Mouse (Mus musculus): ENCODE measurements at regions not wholly inside any gene's neighbourhood (a gene's known extent, or its start where the extent isn't known, plus 50 kb on each side); places are given as distances from the start of the nearest gene placed in this dataset.

DNA sequence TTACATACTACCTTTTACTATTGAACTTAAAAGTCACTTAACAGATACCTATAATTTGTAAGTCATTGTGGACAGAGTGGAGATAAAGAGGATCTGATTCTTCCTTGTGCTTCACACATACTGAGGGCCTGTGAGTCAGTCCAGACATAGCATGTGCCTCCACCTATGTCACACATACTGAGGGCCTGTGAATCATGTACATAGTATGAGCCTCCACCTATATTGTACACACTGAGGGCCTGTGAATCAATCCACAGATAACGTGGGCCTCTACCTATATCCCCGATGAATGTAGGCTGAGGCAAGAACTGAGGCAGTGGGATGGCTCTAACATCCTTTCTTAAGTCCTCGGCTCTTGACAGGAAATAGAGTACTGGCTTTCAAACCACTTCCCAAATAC is 505.2 kb upstream of the Camk1g start:
- Histone ChIP-seq H3K36me3 (replicated peaks) (no peaks in the 10 kb centered on the region), H3K27me3 (ENCODE audit: insufficient read depth, low read length) (no peaks in the 10 kb centered on the region; the same call in 1 of the 2 replicates), H3K4me3 (ENCODE audit: low read depth, low read length) (no peak overlapping the region), H3K9me3 (replicated peaks) (no peaks in the 10 kb centered on the region), H3K4me1 (ENCODE audit: insufficient read depth, low read depth, low read length) (no peaks in the 10 kb centered on the region)
- ATAC-seq (ENCODE audit: extremely low read depth, insufficient number of reproducible peaks, low FRiP score, poor library complexity, severe bottlenecking) = no peak
- TF ChIP-seq GATA2 (IDR thresholded peaks at IDR 0.05; ENCODE audit: borderline replicate concordance, low read depth, low read length) = no peak
- TF ChIP-seq TAL1 (conservative IDR thresholded peaks at IDR 0.05; ENCODE audit: low read depth, low read length) = no peak
- no peak for TF ChIP-seq CTCF (IDR thresholded peaks at IDR 0.05; ENCODE audit: low read depth, low read length)
- no peak for TF ChIP-seq POLR2AphosphoS5 (IDR thresholded peaks at IDR 0.05; ENCODE audit: insufficient replicate concordance, low read depth, low read length)
- TF ChIP-seq GATA1 (IDR thresholded peaks at IDR 0.05; ENCODE audit: borderline replicate concordance, low read length) = no peak
- DNase-seq (ENCODE audit: low spot score) = no peak

DNA sequence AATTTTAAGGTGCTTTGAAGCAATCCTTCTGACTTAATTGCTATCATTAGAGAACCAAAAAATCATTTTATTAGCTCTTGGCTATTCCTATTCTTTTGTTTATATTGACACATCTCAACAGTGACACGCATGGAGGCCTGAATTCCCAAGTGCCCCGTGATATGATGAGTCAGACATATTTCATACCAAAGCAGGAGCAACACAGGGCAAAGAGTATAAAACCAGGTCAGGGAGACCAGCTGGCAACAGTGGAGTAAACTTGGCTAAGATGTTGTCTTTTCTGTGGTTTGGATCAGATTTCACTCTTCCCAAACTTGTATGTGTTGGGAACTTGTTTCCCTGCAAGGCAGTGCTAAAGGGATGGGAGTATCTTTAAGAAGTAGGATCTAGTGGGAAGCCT is 500.6 kb upstream of the Camk1g start:
- DNase-seq (ENCODE audit: low spot score) = no peak
- no peak for ATAC-seq (ENCODE audit: extremely low read depth, insufficient number of reproducible peaks, low FRiP score, poor library complexity, severe bottlenecking)
- Histone ChIP-seq H3K9me3 (replicated peaks) (no peaks in the 10 kb centered on the region), H3K36me3 (replicated peaks) (no peaks in the 10 kb centered on the region), H3K4me3 (ENCODE audit: low read depth, low read length) (no peak overlapping the region), H3K4me1 (ENCODE audit: insufficient read depth, low read depth, low read length) (no peaks in the 10 kb centered on the region), H3K27me3 (ENCODE audit: insufficient read depth, low read length) (no peaks in the 10 kb centered on the region)
- TF ChIP-seq CTCF (IDR thresholded peaks at IDR 0.05; ENCODE audit: low read depth, low read length) (no peak), POLR2AphosphoS5 (IDR thresholded peaks at IDR 0.05; ENCODE audit: insufficient replicate concordance, low read depth, low read length) (no peak), GATA1 (IDR thresholded peaks at IDR 0.05; ENCODE audit: borderline replicate concordance, low read length) (no peak), GATA2 (IDR thresholded peaks at IDR 0.05; ENCODE audit: borderline replicate concordance, low read depth, low read length) (no peak), TAL1 (conservative IDR thresholded peaks at IDR 0.05; ENCODE audit: low read depth, low read length) (no peak)

DNA sequence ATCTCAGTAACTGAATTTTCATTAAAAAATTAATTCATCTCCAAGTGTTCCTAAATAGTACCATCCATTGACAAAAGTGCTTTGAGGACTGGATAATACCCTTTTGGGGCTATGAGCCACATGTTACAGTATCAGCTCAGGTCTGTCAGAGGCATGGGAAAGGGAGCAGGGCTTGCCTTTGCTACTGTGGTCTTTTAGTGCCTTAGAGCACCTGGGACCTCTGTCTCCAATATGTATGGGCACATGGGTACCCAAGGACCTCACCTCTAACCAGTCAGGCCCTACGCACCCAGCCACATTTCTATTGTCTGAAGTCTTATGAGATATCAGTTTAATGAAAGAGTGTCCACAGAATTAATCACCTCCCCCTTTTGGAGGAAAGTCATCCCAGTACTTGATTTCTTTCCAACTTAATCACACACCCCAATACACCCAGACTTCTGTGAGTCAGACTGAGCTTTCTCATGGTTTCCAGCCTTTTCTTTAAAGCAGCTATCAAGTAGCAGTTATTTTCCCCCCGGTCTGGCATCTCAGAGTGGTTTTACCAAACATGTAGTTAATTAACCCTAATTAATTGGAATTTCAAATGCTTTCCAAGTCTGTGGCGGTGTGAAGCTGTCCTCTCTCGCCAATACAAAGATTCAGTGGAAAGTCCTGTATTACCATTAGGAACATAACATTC is 498.7 kb upstream of the Camk1g start:
- TF ChIP-seq GATA1 (IDR thresholded peaks at IDR 0.05; ENCODE audit: borderline replicate concordance, low read length) = no peak
- no peak for TF ChIP-seq TAL1 (conservative IDR thresholded peaks at IDR 0.05; ENCODE audit: low read depth, low read length)
- no peak for TF ChIP-seq CTCF (IDR thresholded peaks at IDR 0.05; ENCODE audit: low read depth, low read length)
- no peak for TF ChIP-seq POLR2AphosphoS5 (IDR thresholded peaks at IDR 0.05; ENCODE audit: insufficient replicate concordance, low read depth, low read length)
- TF ChIP-seq GATA2 (IDR thresholded peaks at IDR 0.05; ENCODE audit: borderline replicate concordance, low read depth, low read length) = no peak
- H3K36me3 ChIP-seq (replicated peaks) = no peaks in the 10 kb centered on the region
- no peaks in the 10 kb centered on the region for H3K4me1 ChIP-seq (ENCODE audit: insufficient read depth, low read depth, low read length)
- ATAC-seq (ENCODE audit: extremely low read depth, insufficient number of reproducible peaks, low FRiP score, poor library complexity, severe bottlenecking) (no peak), DNase-seq (ENCODE audit: low spot score) (no peak)
- no peaks in the 10 kb centered on the region for H3K9me3 ChIP-seq (replicated peaks)
- no peaks in the 10 kb centered on the region for H3K27me3 ChIP-seq (ENCODE audit: insufficient read depth, low read length)
- no peak overlapping the region for H3K4me3 ChIP-seq (ENCODE audit: low read depth, low read length)

DNA sequence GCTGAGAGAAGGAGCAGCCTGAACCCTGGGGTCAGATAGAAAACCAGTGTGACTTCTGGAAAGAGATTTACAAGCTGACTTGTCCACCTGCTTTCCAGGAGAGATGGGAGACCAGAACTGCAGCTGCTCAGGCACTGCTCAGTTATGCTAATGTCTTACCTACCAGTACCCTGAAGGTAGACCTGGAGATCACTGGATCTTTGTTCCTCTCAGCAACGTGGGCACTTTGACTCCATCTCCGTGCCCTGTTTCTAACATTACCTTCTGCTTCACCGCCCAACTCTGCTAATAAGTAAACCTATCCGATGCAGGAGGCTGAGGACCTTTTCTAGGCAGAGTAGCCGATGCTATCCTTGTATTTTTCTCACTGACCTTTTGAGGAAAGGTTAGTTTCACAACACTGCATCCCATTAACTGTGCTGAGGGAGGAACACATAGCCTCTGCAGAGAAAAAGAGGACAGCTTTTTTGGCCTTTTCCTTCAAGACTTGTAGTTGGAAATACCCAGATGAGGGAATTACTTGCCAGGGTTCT is 490.7 kb upstream of the Camk1g start:
- Histone ChIP-seq H3K36me3 (replicated peaks) (no peaks in the 10 kb centered on the region), H3K4me3 (ENCODE audit: low read depth, low read length) (no peak overlapping the region), H3K4me1 (ENCODE audit: insufficient read depth, low read depth, low read length) (no peaks in the 10 kb centered on the region), H3K9me3 (replicated peaks) (no peaks in the 10 kb centered on the region), H3K27me3 (ENCODE audit: insufficient read depth, low read length) (no peaks in the 10 kb centered on the region)
- DNase-seq (ENCODE audit: low spot score) = no peak
- no peak for ATAC-seq (ENCODE audit: extremely low read depth, insufficient number of reproducible peaks, low FRiP score, poor library complexity, severe bottlenecking)
- no peak for TF ChIP-seq GATA1 (IDR thresholded peaks at IDR 0.05; ENCODE audit: borderline replicate concordance, low read length)
- TF ChIP-seq POLR2AphosphoS5 (IDR thresholded peaks at IDR 0.05; ENCODE audit: insufficient replicate concordance, low read depth, low read length) = no peak
- no peak for TF ChIP-seq GATA2 (IDR thresholded peaks at IDR 0.05; ENCODE audit: borderline replicate concordance, low read depth, low read length)
- no peak for TF ChIP-seq TAL1 (conservative IDR thresholded peaks at IDR 0.05; ENCODE audit: low read depth, low read length)
- no peak for TF ChIP-seq CTCF (IDR thresholded peaks at IDR 0.05; ENCODE audit: low read depth, low read length)

DNA sequence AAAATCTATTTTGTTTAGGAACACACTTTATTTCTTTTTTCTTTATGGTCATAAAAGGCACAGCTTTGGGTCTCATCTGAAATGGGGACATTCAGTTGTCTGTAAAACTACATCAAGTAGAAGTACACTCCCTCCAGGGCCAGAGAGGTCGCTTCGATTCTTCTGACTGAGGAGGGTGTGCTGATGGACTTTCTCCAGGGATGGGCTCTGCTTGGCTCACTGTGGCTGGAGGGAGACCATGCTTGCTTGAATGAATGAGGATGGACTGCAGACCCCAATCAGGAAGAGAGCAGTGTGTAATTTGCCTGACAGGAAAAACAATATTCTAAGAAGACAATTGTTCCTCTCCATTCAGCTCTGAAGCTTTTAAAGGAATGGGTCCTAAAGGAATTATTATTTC is 490.3 kb upstream of the Camk1g start:
- no peak for TF ChIP-seq GATA2 (IDR thresholded peaks at IDR 0.05; ENCODE audit: borderline replicate concordance, low read depth, low read length)
- TF ChIP-seq CTCF (IDR thresholded peaks at IDR 0.05; ENCODE audit: low read depth, low read length) = no peak
- TF ChIP-seq GATA1 (IDR thresholded peaks at IDR 0.05; ENCODE audit: borderline replicate concordance, low read length) = no peak
- TF ChIP-seq TAL1 (conservative IDR thresholded peaks at IDR 0.05; ENCODE audit: low read depth, low read length) = no peak
- TF ChIP-seq POLR2AphosphoS5 (IDR thresholded peaks at IDR 0.05; ENCODE audit: insufficient replicate concordance, low read depth, low read length) = no peak
- no peak for DNase-seq (ENCODE audit: low spot score)
- no peaks in the 10 kb centered on the region for H3K9me3 ChIP-seq (replicated peaks)
- no peaks in the 10 kb centered on the region for H3K4me1 ChIP-seq (ENCODE audit: insufficient read depth, low read depth, low read length)
- no peaks in the 10 kb centered on the region for H3K27me3 ChIP-seq (ENCODE audit: insufficient read depth, low read length)
- ATAC-seq (ENCODE audit: extremely low read depth, insufficient number of reproducible peaks, low FRiP score, poor library complexity, severe bottlenecking) = no peak
- H3K4me3 ChIP-seq (ENCODE audit: low read depth, low read length) = no peak overlapping the region
- no peaks in the 10 kb centered on the region for H3K36me3 ChIP-seq (replicated peaks)

DNA sequence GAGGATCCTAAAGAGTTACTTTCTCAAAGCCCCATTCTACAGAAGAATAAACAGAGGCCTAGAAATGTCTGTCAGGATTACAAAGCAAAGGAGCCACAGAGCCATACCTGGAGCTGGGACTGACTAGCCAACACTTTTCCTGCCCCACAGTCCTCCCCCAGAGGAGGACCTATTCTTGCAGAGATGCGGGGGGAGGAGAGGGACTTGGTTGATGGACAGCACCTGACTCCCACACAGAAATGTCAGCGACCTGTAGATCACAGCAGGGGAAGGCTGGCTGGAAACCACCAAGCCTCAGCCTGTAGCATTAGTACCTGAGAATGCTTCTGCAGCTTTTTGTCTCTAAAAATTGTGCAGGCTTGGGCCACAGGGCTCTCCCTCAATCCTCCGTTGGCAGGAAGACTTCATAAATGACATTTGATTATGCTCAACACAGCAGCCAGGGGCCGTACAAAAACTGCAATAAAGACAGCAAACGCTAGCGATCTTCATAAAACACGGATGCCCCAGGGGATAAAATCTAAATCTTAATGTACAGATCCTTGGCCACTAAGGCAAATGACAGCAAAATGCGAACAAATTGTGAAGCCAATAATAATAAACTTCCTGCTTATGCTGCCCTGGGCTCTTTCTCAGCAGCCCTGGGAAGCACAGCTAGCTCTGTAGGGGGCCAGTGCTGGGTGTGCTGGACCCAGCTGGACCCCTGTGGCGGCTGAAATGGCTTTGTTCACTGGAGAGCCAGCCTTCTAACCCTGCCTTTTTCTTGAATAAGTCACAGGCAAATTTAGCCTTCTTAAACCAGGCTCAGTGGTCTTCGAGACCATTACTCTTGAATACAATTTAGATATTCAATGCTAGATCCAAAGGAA is 489.4 kb upstream of the Camk1g start:
- ATAC-seq (ENCODE audit: extremely low read depth, insufficient number of reproducible peaks, low FRiP score, poor library complexity, severe bottlenecking) (no peak), DNase-seq (ENCODE audit: low spot score) (no peak)
- H3K27me3 ChIP-seq (ENCODE audit: insufficient read depth, low read length) = no peaks in the 10 kb centered on the region
- H3K4me3 ChIP-seq (ENCODE audit: low read depth, low read length) = no peak overlapping the region
- no peaks in the 10 kb centered on the region for H3K4me1 ChIP-seq (ENCODE audit: insufficient read depth, low read depth, low read length)
- no peaks in the 10 kb centered on the region for H3K9me3 ChIP-seq (replicated peaks)
- TF ChIP-seq GATA2 (IDR thresholded peaks at IDR 0.05; ENCODE audit: borderline replicate concordance, low read depth, low read length) = no peak
- no peak for TF ChIP-seq TAL1 (conservative IDR thresholded peaks at IDR 0.05; ENCODE audit: low read depth, low read length)
- no peak for TF ChIP-seq POLR2AphosphoS5 (IDR thresholded peaks at IDR 0.05; ENCODE audit: insufficient replicate concordance, low read depth, low read length)
- no peak for TF ChIP-seq GATA1 (IDR thresholded peaks at IDR 0.05; ENCODE audit: borderline replicate concordance, low read length)
- TF ChIP-seq CTCF (IDR thresholded peaks at IDR 0.05; ENCODE audit: low read depth, low read length) = no peak
- no peaks in the 10 kb centered on the region for H3K36me3 ChIP-seq (replicated peaks)
